Mouse (Mus musculus): Measurements from ENCODE around the gene Slmap. TPM values are rescaled to one million over a fixed set of nuclear protein-coding genes. Genes with fewer than 3 reads are reported as not detected.
"Not testable (repeated sequence)": the region's sequence is repeated elsewhere in the genome, so short reads cannot be mapped to it uniquely, and the experiment has no call there.

The Slmap gene
- polyA plus RNA-seq, 1 experiment from 2014 or later = 24.0 TPM

DNA sequence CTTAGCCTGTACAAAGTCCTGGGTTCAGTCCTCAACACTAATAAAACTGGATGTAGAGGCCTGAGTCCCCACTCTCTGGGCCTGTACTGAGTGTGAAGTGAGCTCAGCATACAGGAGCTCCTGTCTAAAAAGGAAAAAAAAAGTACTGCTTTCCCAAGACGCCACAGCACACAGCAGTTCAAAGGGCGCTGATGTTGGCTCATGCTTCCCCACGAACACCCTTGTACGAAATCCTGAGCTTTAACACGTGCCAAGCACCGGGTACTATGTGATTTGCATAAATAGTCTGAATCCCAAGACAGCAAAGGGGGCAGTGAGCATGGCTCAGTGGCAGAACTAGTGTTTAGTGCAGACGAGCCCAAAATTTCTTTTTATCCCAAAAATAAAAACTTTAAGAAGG, 4.4 kb downstream of the Slmap start:
- no peak for ATAC-seq (ENCODE audit: low FRiP score, low read depth)
- Histone ChIP-seq H3K9ac (no peak overlapping the region), H3K36me3 (peaks cover 5% of the 10 kb centered on the region; the same call in 1 of the 2 replicates), H3K4me2 (replicated peaks) (peak overlapping the region; percentile 30; the same call in 1 of the 2 replicates), H3K27ac (no peak overlapping the region), H3K27me3 (replicated peaks) (no peaks in the 10 kb centered on the region), H3K4me3 (no peak overlapping the region), H3K9me3 (no peaks in the 10 kb centered on the region), H3K4me1 (peaks cover 26% of the 10 kb centered on the region)
- 78% methylated on average over 7 of the region's 7 CpGs for WGBS

DNA sequence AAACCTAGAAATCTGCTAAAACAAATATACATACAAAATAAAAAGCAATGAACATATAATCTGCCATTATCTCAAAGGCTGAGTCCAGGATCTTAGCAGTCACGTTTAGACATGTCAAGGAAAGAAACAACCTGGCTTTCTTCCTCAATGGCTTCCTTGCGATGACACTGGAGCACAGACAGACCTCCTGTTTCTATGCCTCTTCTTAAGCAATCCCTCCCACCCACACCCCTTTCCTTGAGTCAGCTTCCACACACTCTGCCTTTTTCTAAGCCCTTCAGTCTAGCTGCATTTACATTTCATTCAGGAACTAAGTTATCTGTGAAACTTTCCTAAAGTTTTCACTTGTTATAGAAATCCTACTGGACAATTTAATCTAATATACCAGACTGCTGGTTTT, 6.4 kb downstream of the Slmap start:
- H3K4me3 ChIP-seq = no peak overlapping the region
- H3K4me2 ChIP-seq (replicated peaks) = no peak overlapping the region
- H3K27me3 ChIP-seq (replicated peaks) = no peaks in the 10 kb centered on the region
- WGBS = 82% methylated on average over 2 of the region's 2 CpGs
- no peak for ATAC-seq (ENCODE audit: low FRiP score, low read depth)
- peaks cover 5% of the 10 kb centered on the region; the same call in 1 of the 2 replicates for H3K36me3 ChIP-seq
- H3K9me3 ChIP-seq = no peaks in the 10 kb centered on the region
- peaks cover 22% of the 10 kb centered on the region for H3K4me1 ChIP-seq
- H3K27ac ChIP-seq = no peak overlapping the region
- H3K9ac ChIP-seq = no peak overlapping the region

DNA sequence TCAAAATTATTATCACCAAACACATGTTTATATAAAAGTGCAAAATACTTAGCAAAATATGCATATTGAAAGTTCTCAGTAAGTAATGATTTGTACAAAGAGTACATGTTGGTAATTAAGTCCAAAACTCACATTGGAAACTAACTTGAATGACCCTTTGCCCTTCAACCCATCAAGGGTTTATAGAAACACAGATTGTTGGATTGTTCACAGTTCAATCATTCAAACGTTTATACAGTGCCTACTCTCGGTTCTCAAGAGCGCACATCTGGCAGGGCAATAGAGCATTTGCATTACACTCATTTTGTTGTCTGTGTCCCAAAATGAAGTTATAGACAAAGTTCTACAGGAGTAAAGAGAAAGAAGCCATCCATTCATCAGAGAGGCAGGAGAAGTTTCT, 8.8 kb downstream of the Slmap start:
- ATAC-seq (ENCODE audit: low FRiP score, low read depth) = no peak
- no peak overlapping the region for H3K9ac ChIP-seq

DNA sequence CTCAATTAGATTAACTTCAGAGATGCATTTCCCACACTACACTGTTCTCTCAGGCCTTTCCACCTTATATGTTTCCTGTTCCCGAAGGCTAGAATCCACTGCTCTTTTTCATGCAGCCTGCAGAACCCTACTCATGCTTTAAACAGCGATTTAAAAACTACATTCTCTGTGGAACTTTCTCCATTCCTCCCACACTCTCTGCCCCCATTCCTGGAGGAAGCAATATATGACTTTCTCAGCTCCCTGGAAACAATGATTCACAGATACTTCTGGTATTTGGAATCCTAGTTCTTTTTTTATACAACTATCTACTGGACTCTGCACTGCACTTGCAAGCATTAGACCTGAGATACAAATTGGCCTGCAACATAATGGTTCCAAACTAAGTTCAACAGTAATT, 11.6 kb downstream of the Slmap start:
- Histone ChIP-seq H3K4me3 (no peak overlapping the region), H3K4me1 (no peaks in the 10 kb centered on the region; the same call in 1 of the 2 replicates), H3K4me2 (replicated peaks) (no peak overlapping the region), H3K9ac (no peak overlapping the region), H3K27me3 (replicated peaks) (no peaks in the 10 kb centered on the region), H3K27ac (no peak overlapping the region), H3K36me3 (peaks cover 5% of the 10 kb centered on the region; the same call in 1 of the 2 replicates), H3K9me3 (no peaks in the 10 kb centered on the region)
- WGBS = 92% methylated on average over 2 of the region's 2 CpGs
- ATAC-seq (ENCODE audit: low FRiP score, low read depth) = no peak

More for the DNA sequence above, 8.8 kb downstream of the Slmap start:
- Histone ChIP-seq H3K4me2 (replicated peaks) (no peak overlapping the region), H3K36me3 (peaks cover 5% of the 10 kb centered on the region; the same call in 1 of the 2 replicates), H3K27ac (no peak overlapping the region), H3K4me1 (peaks cover 12% of the 10 kb centered on the region), H3K9me3 (no peaks in the 10 kb centered on the region), H3K27me3 (replicated peaks) (no peaks in the 10 kb centered on the region), H3K4me3 (no peak overlapping the region)
- 41% methylated on average over 3 of the region's 3 CpGs for WGBS

DNA sequence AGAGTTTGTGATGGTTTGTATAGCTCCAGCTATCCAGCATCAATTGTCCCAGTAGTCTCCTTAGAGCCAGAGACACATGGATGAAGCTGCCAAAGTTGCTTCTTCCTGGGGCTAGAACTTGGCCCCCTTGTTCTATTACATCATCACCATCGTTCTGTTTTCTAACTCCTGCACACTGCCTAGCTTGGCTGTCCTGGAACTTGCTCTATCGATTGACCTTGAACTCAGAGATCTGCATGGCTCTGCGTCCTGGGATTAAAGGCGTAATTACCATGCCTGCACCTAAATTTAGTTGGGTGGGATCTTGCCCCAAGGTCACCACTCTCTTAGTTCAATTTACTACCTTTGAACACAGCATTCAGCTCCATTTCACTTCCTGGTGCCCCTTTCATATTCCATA, 14.9 kb downstream of the Slmap start:
- Histone ChIP-seq H3K4me2 (replicated peaks) (no peak overlapping the region), H3K36me3 (no peaks in the 10 kb centered on the region), H3K27ac (no peak overlapping the region), H3K4me3 (no peak overlapping the region), H3K9me3 (no peaks in the 10 kb centered on the region), H3K9ac (no peak overlapping the region), H3K27me3 (replicated peaks) (no peaks in the 10 kb centered on the region), H3K4me1 (no peaks in the 10 kb centered on the region)
- 96% methylated on average over 4 of the region's 4 CpGs for WGBS
- no peak for ATAC-seq (ENCODE audit: low FRiP score, low read depth)

DNA sequence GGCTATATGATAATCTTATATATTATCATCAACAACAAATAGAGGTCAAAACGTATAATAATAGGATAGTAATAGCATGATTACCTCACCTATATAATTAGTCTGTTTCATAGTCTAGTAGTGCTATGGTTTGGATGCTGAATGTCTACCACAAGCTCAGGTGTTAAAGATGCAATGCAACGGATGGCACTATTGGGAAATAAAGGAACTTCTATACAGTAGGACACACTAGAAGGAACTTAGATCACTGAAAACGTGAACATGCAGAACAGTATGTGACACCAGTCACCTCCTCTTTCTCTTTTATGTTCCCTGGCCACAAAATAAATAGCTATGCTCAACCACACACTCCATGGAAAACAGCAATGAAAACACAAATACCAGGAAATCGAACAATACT, 16.9 kb downstream of the Slmap start:
- Histone ChIP-seq H3K4me3 (no peak overlapping the region), H3K4me1 (no peaks in the 10 kb centered on the region), H3K36me3 (no peaks in the 10 kb centered on the region), H3K9ac (no peak overlapping the region), H3K9me3 (no peaks in the 10 kb centered on the region), H3K27ac (no peak overlapping the region), H3K27me3 (replicated peaks) (no peaks in the 10 kb centered on the region), H3K4me2 (replicated peaks) (no peak overlapping the region)
- ATAC-seq (ENCODE audit: low FRiP score, low read depth) = no peak
- 96% methylated on average over 4 of the region's 4 CpGs for WGBS

DNA sequence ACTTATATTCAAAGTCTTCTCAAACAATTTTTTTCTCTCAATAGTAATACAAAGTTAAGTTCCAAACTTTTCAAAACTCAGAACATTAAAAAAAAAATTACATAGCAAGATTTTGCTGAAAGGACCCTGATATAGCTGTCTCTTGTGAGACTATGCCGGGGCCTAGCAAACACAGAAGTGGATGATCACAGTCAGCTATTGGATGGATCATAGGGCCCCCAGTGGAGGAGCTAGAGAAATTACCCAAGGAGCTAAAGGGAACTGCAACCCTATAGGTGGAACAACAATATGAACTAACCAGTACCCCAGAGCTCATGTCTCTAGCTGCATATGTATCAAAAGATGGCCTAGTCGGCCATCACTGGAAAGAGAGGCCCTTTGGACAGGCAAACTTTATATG, 18.5 kb downstream of the Slmap start:
- WGBS = 91% methylated on average over 2 of the region's 2 CpGs

DNA sequence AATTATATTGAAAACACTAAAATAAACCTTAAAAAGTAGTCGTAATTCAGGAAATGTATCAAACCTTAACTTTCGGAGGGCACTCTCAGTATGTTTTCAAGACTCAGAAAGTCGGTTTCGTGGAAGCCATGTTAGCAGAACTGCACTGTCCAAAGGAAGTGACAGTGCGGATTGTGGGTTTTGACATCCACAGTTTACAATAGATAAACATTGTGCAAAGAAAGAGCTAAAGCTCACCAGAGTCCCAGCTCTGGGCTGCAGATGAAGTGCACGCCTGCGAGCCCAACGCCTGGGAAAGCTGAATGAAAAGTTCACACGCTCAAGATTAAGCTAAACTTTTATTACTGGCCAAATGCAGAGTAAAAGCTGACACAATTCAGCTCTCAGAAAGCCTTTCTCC, 18.9 kb downstream of the Slmap start:
- H3K27ac ChIP-seq = no peak overlapping the region
- ATAC-seq (ENCODE audit: low FRiP score, low read depth) = no peak
- H3K27me3 ChIP-seq (replicated peaks) = no peaks in the 10 kb centered on the region
- no peaks in the 10 kb centered on the region for H3K4me1 ChIP-seq
- no peaks in the 10 kb centered on the region for H3K36me3 ChIP-seq
- no peak overlapping the region for H3K4me3 ChIP-seq
- no peak overlapping the region for H3K4me2 ChIP-seq (replicated peaks)
- H3K9me3 ChIP-seq = no peaks in the 10 kb centered on the region
- 78% methylated on average over 9 of the region's 9 CpGs for WGBS
- no peak overlapping the region for H3K9ac ChIP-seq

More for the DNA sequence above, 18.5 kb downstream of the Slmap start:
- H3K27me3 ChIP-seq (replicated peaks); H3K4me2 ChIP-seq (replicated peaks); H3K9ac ChIP-seq; ATAC-seq (ENCODE audit: low FRiP score, low read depth); H3K9me3 ChIP-seq; H3K36me3 ChIP-seq; H3K4me1 ChIP-seq; H3K27ac ChIP-seq; H3K4me3 ChIP-seq: not testable (repeated sequence)

DNA sequence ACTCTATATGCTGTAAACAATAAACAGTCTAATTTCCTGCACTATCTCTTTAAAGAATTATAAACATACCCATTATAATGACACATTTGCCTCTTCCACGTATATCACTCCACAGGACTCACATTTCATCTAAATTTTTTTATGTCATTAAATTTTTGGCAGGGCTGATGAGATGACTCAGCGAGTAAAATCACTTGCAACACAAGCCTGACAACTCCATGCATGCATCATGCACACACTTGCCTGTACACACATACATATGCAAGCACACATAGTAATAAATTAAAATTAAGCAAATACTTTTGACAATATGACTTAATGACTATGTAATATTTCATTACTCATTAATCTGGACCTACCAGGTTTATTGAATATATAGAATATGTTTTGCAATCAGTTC, 24.2 kb downstream of the Slmap start:
- 96% methylated on average over 2 of the region's 2 CpGs for WGBS
- Histone ChIP-seq H3K9ac (no peak overlapping the region), H3K36me3 (no peaks in the 10 kb centered on the region), H3K9me3 (no peaks in the 10 kb centered on the region), H3K27me3 (replicated peaks) (no peaks in the 10 kb centered on the region), H3K4me3 (no peak overlapping the region), H3K27ac (no peak overlapping the region), H3K4me1 (no peaks in the 10 kb centered on the region), H3K4me2 (replicated peaks) (no peak overlapping the region)
- ATAC-seq (ENCODE audit: low FRiP score, low read depth) = no peak

DNA sequence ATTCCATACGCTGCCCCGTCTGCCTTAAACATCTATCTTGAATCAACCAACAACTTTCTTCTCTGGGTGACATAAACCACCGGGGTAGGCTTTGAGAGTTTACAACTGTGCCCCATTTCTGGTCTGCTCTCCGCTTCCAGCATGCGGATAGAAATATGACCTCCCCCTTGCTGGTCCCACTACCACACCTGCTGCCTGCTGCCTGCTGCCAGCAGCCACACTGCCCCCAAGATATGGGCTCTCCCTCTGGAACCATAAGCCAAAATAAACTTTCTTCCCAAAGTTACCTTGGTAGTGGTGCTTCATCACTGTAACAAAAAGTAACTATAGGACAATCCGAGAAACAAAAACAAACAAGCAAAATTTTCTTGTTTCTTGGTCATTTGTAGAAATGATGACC, 26.6 kb downstream of the Slmap start:
- no peaks in the 10 kb centered on the region for H3K4me1 ChIP-seq
- 83% methylated on average over 6 of the region's 6 CpGs for WGBS
- H3K27ac ChIP-seq = no peak overlapping the region
- H3K4me3 ChIP-seq = no peak overlapping the region
- H3K4me2 ChIP-seq (replicated peaks) = no peak overlapping the region
- ATAC-seq (ENCODE audit: low FRiP score, low read depth) = no peak
- no peaks in the 10 kb centered on the region for H3K36me3 ChIP-seq
- H3K9ac ChIP-seq = no peak overlapping the region
- no peaks in the 10 kb centered on the region for H3K9me3 ChIP-seq
- H3K27me3 ChIP-seq (replicated peaks) = no peaks in the 10 kb centered on the region

DNA sequence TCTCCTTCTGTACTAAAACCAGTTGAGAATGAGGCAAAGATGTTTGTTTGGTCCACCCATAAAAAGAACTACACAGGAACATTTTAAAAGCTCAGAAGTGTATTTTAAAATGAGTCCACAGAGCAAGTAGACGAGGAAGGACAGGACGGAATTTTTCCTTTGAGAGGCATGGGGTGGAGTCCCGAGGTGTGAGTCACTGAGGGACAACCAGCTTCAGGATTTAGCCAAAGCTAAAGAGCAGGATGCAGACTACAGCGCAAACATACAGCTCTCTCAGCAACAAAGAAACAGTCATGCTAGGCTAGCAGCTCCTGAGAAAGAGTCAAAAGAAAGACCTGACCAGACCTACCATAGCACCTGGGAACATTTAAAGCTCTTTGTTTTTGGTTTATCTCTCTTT, 27.4 kb downstream of the Slmap start:
- Histone ChIP-seq H3K4me1 (no peaks in the 10 kb centered on the region), H3K27ac (no peak overlapping the region), H3K36me3 (no peaks in the 10 kb centered on the region), H3K4me2 (replicated peaks) (no peak overlapping the region), H3K9me3 (no peaks in the 10 kb centered on the region), H3K4me3 (no peak overlapping the region), H3K9ac (no peak overlapping the region), H3K27me3 (replicated peaks) (no peaks in the 10 kb centered on the region)
- 88% methylated on average over 4 of the region's 4 CpGs for WGBS
- no peak for ATAC-seq (ENCODE audit: low FRiP score, low read depth)

DNA sequence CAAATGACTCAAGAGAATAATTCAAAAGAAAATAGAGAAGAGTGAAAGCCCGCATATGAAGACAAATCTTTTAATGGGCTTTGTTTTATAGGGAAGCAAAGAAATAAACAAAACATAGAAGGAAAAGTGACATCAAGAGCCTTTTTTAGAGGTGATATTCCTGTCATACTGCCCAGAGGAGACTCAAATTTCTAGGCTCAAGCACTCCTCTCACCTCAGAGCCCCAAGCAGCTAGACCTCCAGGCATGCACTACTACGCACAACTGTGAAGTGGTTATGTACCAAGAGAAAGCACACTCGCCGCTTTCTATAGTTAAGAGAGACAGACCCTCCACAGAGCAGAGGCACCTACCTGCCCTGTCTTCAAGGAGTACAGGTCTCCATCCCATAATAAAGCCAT, 30.2 kb downstream of the Slmap start:
- Histone ChIP-seq H3K9ac (no peak overlapping the region), H3K4me3 (no peak overlapping the region), H3K4me1 (no peaks in the 10 kb centered on the region), H3K9me3 (no peaks in the 10 kb centered on the region), H3K27me3 (replicated peaks) (no peaks in the 10 kb centered on the region), H3K27ac (no peak overlapping the region), H3K36me3 (no peaks in the 10 kb centered on the region), H3K4me2 (replicated peaks) (no peak overlapping the region)
- 95% methylated on average over 4 of the region's 4 CpGs for WGBS
- ATAC-seq (ENCODE audit: low FRiP score, low read depth) = no peak

DNA sequence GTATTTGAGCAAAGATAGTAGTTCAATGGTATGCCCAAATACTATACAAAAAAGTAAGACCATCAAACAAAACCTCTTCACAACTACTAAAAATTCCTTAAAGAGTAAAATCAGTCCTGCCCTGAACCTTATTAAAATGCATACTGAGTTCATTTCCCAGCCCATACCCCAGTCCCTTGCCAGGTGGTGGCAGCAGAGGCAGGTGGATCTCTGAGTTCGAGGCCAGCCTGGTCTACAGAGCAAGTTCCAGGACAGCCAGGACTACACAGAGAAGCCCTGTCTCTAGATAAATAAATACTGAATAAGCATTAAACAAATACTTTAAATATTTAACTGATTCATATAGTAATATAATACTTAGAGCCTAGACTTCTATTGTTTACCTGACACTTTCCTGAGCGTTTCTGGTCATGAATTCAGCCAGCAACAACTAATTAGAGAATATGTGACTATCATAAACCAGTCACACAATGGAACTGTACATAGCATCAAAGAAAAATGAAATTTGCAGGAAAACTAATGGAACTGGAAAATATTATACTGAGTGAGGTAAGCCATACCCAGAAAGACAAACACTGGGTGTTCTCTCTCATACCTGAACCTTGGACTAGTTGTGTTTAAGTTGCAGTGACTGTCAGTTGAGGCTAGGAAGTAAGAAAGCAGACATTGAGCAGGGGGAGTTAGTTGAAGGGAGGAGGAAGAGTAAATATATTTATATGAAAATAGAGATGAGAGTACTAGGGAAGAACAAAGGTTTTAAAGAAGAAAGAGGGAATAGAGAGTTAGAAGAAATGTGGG, 34.4 kb downstream of the Slmap start:
- Histone ChIP-seq H3K4me2 (replicated peaks) (no peak overlapping the region), H3K27me3 (replicated peaks) (no peaks in the 10 kb centered on the region), H3K9ac (no peak overlapping the region), H3K9me3 (no peaks in the 10 kb centered on the region), H3K4me1 (no peaks in the 10 kb centered on the region), H3K27ac (no peak overlapping the region), H3K4me3 (no peak overlapping the region), H3K36me3 (no peaks in the 10 kb centered on the region)
- ATAC-seq (ENCODE audit: low FRiP score, low read depth) = no peak
- 84% methylated on average over 2 of the region's 2 CpGs for WGBS

Measured in neural tube, embryonic 12.5 days (tissue).